Comparison of ENCODE assay signal across 23 mouse cellular contexts in the genomic region with DNA sequence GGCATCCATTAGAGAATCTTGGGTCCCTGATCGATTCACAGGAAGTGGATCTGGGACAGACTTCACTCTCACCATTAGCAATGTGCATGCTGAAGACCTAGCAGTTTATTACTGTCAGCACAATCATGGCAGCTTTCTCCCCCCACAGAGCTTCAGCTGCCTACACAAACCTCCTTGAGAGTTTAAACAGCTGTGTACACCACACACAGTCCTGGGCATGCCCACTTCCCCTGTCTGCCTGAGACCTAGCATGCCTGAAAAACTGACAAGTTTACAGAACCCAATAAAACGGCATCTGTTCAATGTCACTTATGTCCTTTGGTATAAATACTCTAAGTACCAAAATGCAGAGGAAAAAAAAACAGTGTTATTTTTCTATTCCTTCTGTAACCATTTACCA.
A peak's percentile ranks its signal among the peaks of the same experiment; 100 is the strongest.
DNase-seq lines count a peak whose midpoint lies in the region; ATAC-seq and TF ChIP-seq lines count a peak whose summit lies in the region.
"Had no signal": no experiment of that assay in that cellular context is flagged by ENCODE, and none has a peak within 500 bp of the region (broad histone marks: within the 10 kb centered on the region; RNA-seq: fewer than 3 reads in every experiment).

No protein-coding gene starts in this region.

- no peak for DNase-seq in kidney, adult 11 months
- no peak for DNase-seq in stomach, postnatal 0 days (ENCODE audit: low spot score)
- peak; percentile 8 for DNase-seq in hindlimb bud, embryonic 11.5 days (ENCODE audit: extremely low spot score, low read depth, low spot score)
- peak; percentile 12 for DNase-seq in yolk sac, embryonic 10.5 days (ENCODE audit: low spot score)
- no peak for DNase-seq in adrenal gland, adult (ENCODE audit: inconsistent age in 2 of 2, low spot score in 1 of 2)
- DNase-seq in adrenal gland, postnatal 14 days, result no peak
- DNase-seq: cerebellum, adult 9-10 months; gastrocnemius, postnatal 36 days; heart, postnatal 10 days; liver; liver, postnatal 0 days; lung, postnatal 36 days; right cerebral cortex, postnatal 4 days; thymus, postnatal 36 days had no signal

- H3K36me3 ChIP-seq in kidney, embryonic 16.5 days (ENCODE audit: insufficient read depth, low read length), result no peaks in the 10 kb centered on the region
- no peaks in the 10 kb centered on the region for H3K36me3 ChIP-seq in stomach, embryonic 14.5 days (ENCODE audit: control insufficient read depth, insufficient read depth, low read length)
- no peaks in the 10 kb centered on the region for H3K36me3 ChIP-seq in stomach, postnatal 0 days (ENCODE audit: control insufficient read depth, insufficient read depth, low read length)
- H3K36me3 ChIP-seq: forebrain, embryonic 15.5 days; heart, embryonic 10.5 days; hindbrain, embryonic 13.5 days; midbrain, embryonic 10.5 days; neural tube, embryonic 13.5 days had no signal

- no peak overlapping the region for H3K4me2 ChIP-seq in kidney, embryonic 16.5 days (replicated peaks; ENCODE audit: low read depth, low read length)
- H3K4me2 ChIP-seq in stomach, embryonic 14.5 days (replicated peaks; ENCODE audit: low read depth, low read length), result no peak overlapping the region
- H3K4me2 ChIP-seq in stomach, postnatal 0 days (replicated peaks; ENCODE audit: low read depth), result no peak overlapping the region
- H3K4me2 ChIP-seq: forebrain, embryonic 15.5 days; hindbrain, embryonic 13.5 days; neural tube, embryonic 13.5 days had no signal

- no peaks in the 10 kb centered on the region for H3K9me3 ChIP-seq in kidney, embryonic 16.5 days (ENCODE audit: low read length)
- no peaks in the 10 kb centered on the region for H3K9me3 ChIP-seq in stomach, embryonic 14.5 days (ENCODE audit: control insufficient read depth, low read depth, low read length)
- H3K9me3 ChIP-seq in stomach, postnatal 0 days (ENCODE audit: control insufficient read depth, low read length), result no peaks in the 10 kb centered on the region
- H3K9me3 ChIP-seq: forebrain, embryonic 15.5 days; heart, embryonic 10.5 days; hindbrain, embryonic 13.5 days; midbrain, embryonic 10.5 days; neural tube, embryonic 13.5 days had no signal

- H3K4me1 ChIP-seq in kidney, embryonic 16.5 days (ENCODE audit: insufficient read depth, low read length), result no peaks in the 10 kb centered on the region
- H3K4me1 ChIP-seq in stomach, embryonic 14.5 days (ENCODE audit: control insufficient read depth, insufficient read depth, low read length), result no peaks in the 10 kb centered on the region
- H3K4me1 ChIP-seq in stomach, postnatal 0 days (replicated peaks; ENCODE audit: control insufficient read depth, insufficient read depth), result no peaks in the 10 kb centered on the region
- H3K4me1 ChIP-seq: forebrain, embryonic 15.5 days; heart, embryonic 10.5 days; hindbrain, embryonic 13.5 days; midbrain, embryonic 10.5 days; neural tube, embryonic 13.5 days had no signal

- TF ChIP-seq CTCF in stomach, postnatal 0 days (IDR thresholded peaks at IDR 0.05; ENCODE audit: low read depth), result no peak

- no peak for TF ChIP-seq EP300 in stomach, postnatal 0 days (optimal IDR thresholded peaks at IDR 0.05)

- no peak overlapping the region for H3K9ac ChIP-seq in kidney, embryonic 16.5 days (replicated peaks; ENCODE audit: low read length)
- no peak overlapping the region for H3K9ac ChIP-seq in stomach, embryonic 14.5 days (replicated peaks; ENCODE audit: low read depth, low read length)
- no peak overlapping the region for H3K9ac ChIP-seq in stomach, postnatal 0 days (ENCODE audit: low read length)
- H3K9ac ChIP-seq: forebrain, embryonic 15.5 days; hindbrain, embryonic 13.5 days; liver, postnatal 0 days; neural tube, embryonic 13.5 days had no signal

- no peaks in the 10 kb centered on the region for H3K27me3 ChIP-seq in kidney, embryonic 16.5 days (ENCODE audit: insufficient read depth, low read length)
- H3K27me3 ChIP-seq in stomach, embryonic 14.5 days (ENCODE audit: control insufficient read depth, insufficient read depth, low read length), result no peaks in the 10 kb centered on the region
- no peaks in the 10 kb centered on the region for H3K27me3 ChIP-seq in stomach, postnatal 0 days (ENCODE audit: control insufficient read depth, insufficient read depth, low read length)
- H3K27me3 ChIP-seq: forebrain, embryonic 15.5 days; hindbrain, embryonic 13.5 days; neural tube, embryonic 13.5 days had no signal

- H3K4me3 ChIP-seq in kidney, embryonic 16.5 days (ENCODE audit: low read length), result no peak overlapping the region
- no peak overlapping the region for H3K4me3 ChIP-seq in stomach, embryonic 14.5 days (ENCODE audit: low read depth, low read length)
- no peak overlapping the region for H3K4me3 ChIP-seq in stomach, postnatal 0 days (ENCODE audit: low read depth, low read length)
- H3K4me3 ChIP-seq: erythroblast, embryonic 14.5 days; forebrain, embryonic 15.5 days; heart, embryonic 10.5 days; hindbrain, embryonic 13.5 days; midbrain, embryonic 10.5 days; neural tube, embryonic 13.5 days had no signal

- 28% methylated on average over 2 of the region's 2 CpGs for WGBS in kidney, embryonic 16.5 days
- 28% methylated on average over 2 of the region's 2 CpGs for WGBS in stomach, embryonic 14.5 days
- 20% methylated on average over 2 of the region's 2 CpGs for WGBS in stomach, postnatal 0 days

- H3K27ac ChIP-seq in kidney, embryonic 16.5 days (ENCODE audit: low read length), result no peak overlapping the region
- H3K27ac ChIP-seq in stomach, embryonic 14.5 days (ENCODE audit: low read length), result no peak overlapping the region
- no peak overlapping the region for H3K27ac ChIP-seq in stomach, postnatal 0 days (replicated peaks)
- H3K27ac ChIP-seq: forebrain, embryonic 15.5 days; heart, embryonic 10.5 days; hindbrain, embryonic 13.5 days; kidney, postnatal 0 days; midbrain, embryonic 10.5 days; neural tube, embryonic 13.5 days had no signal

- ATAC-seq in kidney, embryonic 16.5 days (ENCODE audit: low FRiP score, low TSS enrichment), result 0 out of 2 replicates have a peak, but pooled peaks have one; percentile 63
- peak; percentile 58; the same call in 1 of the 2 replicates for ATAC-seq in stomach, embryonic 14.5 days (ENCODE audit: insufficient number of reproducible peaks, insufficient read depth, low FRiP score, low read depth)
- no peak for ATAC-seq in stomach, postnatal 0 days (ENCODE audit: low FRiP score, low TSS enrichment)
- ATAC-seq: forebrain, embryonic 15.5 days; liver, postnatal 0 days had no signal

Comparison
In these comparisons a context has a peak if more than half of its experiments do, and no peak if none do; other contexts are left out.
1. DNase-seq: peak in hindlimb bud, embryonic 11.5 days (single experiment) and yolk sac, embryonic 10.5 days (single experiment); none in kidney, adult 11 months (single experiment), stomach, postnatal 0 days (single experiment), adrenal gland, adult (0 of 2) and adrenal gland, postnatal 14 days (single experiment).